9 mouse cellular contexts compared by ENCODE assay signal in the genomic region with DNA sequence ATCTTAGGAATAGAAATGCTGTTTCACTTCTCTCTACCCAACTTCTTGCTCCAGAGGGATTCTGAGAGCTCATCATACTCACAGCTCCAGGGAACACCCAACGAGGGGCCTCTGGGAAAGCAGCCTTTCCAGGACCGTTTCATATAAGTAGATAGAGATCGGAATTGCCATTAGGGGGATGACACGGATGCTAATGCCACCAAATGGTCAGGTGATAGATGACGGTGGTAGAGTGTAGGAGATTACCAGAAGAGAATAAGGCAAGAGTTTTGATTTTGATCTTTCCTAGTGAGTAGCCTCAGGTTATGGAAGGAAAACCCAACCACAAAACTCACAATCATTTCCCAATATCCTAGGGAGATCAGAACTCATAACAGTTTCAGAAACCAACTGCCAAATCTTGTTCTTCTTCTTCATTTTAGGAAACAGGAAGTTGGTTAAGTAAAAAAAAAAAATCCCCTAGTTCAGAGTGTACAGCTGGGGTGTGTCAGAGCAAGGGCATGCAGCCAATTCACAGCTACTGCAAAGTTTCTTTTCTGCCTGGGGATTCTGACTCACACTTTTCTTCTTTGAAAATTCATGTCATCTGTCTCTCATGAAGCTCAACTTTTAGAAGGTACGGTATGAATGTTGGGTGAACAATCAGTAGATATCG. TPM values are rescaled to one million over a fixed set of nuclear protein-coding genes. Genes with fewer than 3 reads are reported as not detected.
DNase-seq lines count a peak whose midpoint lies in the region; ATAC-seq and TF ChIP-seq lines count a peak whose summit lies in the region.
"Had no signal": no experiment of that assay in that cellular context is flagged by ENCODE, and none has a peak within 500 bp of the region (broad histone marks: within the 10 kb centered on the region; RNA-seq: fewer than 3 reads in every experiment).

A gene (plus strand): TSS at position 183 of the 655 bp plus-strand sequence.

- DNase-seq in layer of hippocampus, adult 18-20 months (ENCODE audit: low spot score in 2 of 2) = peak; percentile 6 to 27
- DNase-seq in layer of hippocampus, postnatal 14 days (ENCODE audit: low spot score in 2 of 2) = no peak
- peak; percentile 77 for DNase-seq in gastrocnemius, adult 2 months
- peak; percentile 67 to 75 for DNase-seq in lung, adult 18-20 months
- DNase-seq in left cerebral cortex, adult 11 months (ENCODE audit: low spot score) = no peak
- no peak for DNase-seq in embryo, embryonic 11 days

- no peaks in the 10 kb centered on the region for H3K9me3 ChIP-seq in stomach, embryonic 16.5 days (replicated peaks; ENCODE audit: control insufficient read depth, low read length)
- H3K9me3 ChIP-seq: hindbrain, embryonic 15.5 days had no signal

- no peak within 1 kb of the TSS for H3K9ac ChIP-seq in stomach, embryonic 16.5 days (ENCODE audit: low read length)
- H3K9ac ChIP-seq: hindbrain, embryonic 15.5 days had no signal

- peak within 1 kb of the TSS; percentile 73 for H3K27ac ChIP-seq in gastrocnemius, adult 2 months
- peak within 1 kb of the TSS; percentile 27; the same call in 1 of the 2 replicates for H3K27ac ChIP-seq in stomach, embryonic 16.5 days (ENCODE audit: low read length)
- H3K27ac ChIP-seq: hindbrain, embryonic 15.5 days had no signal

- TF ChIP-seq CTCF in gastrocnemius, adult 2 months (IDR thresholded peaks at IDR 0.05) = no peak

- peak; percentile 98 for ATAC-seq in CD4-positive, CD25-positive, alpha-beta regulatory T cell, adult 4 months
- peak; percentile 73; the same call in 1 of the 2 replicates for ATAC-seq in stomach, embryonic 16.5 days (ENCODE audit: insufficient read depth, low FRiP score)

- intact Hi-C loops in gastrocnemius, adult 2 months (cut with DNase I) = no loop called here

- no peaks in the 10 kb centered on the region for H3K27me3 ChIP-seq in stomach, embryonic 16.5 days (ENCODE audit: control insufficient read depth, insufficient read depth, low read length)
- H3K27me3 ChIP-seq: hindbrain, embryonic 15.5 days had no signal

- no peak within 1 kb of the TSS for H3K4me3 ChIP-seq in gastrocnemius, adult 2 months
- no peak within 1 kb of the TSS for H3K4me3 ChIP-seq in stomach, embryonic 16.5 days (replicated peaks; ENCODE audit: low read length)
- H3K4me3 ChIP-seq: hindbrain, embryonic 15.5 days had no signal

- no peak within 1 kb of the TSS for H3K4me2 ChIP-seq in stomach, embryonic 16.5 days (ENCODE audit: low read depth, low read length)
- H3K4me2 ChIP-seq: hindbrain, embryonic 15.5 days had no signal

- WGBS in stomach, embryonic 16.5 days = 64% methylated on average over 7 of the region's 7 CpGs

- peaks cover 3% of the 10 kb centered on the region; the same call in 1 of the 2 replicates for H3K4me1 ChIP-seq in stomach, embryonic 16.5 days (ENCODE audit: control insufficient read depth, insufficient read depth, low read length)
- H3K4me1 ChIP-seq: hindbrain, embryonic 15.5 days had no signal

- H3K36me3 ChIP-seq in stomach, embryonic 16.5 days (ENCODE audit: control insufficient read depth, insufficient read depth, low read length) = no peaks in the 10 kb centered on the region
- H3K36me3 ChIP-seq: hindbrain, embryonic 15.5 days had no signal

RNA-seq across cellular contexts. Expression of the gene that starts here (rescaled TPM):
- not detected for total RNA-seq in layer of hippocampus, adult 18-20 months (2021)
- not detected for total RNA-seq in layer of hippocampus, postnatal 14 days (2021)
- polyA plus RNA-seq in CD4-positive, CD25-positive, alpha-beta regulatory T cell, adult 4 months (2017; shearing (Covaris generic)) = not detected
- total RNA-seq in gastrocnemius, adult 2 months (2021) = not detected
- polyA plus RNA-seq in stomach, embryonic 16.5 days (2015; fragmentation: Nextera tagmentation; extraction: Ambion mirVana) = 0.04 TPM in 1 of 2 replicates, not detected in the other
- polyA plus RNA-seq: hindbrain, embryonic 15.5 days had no signal

Comparison
In these comparisons a context has a peak if more than half of its experiments do, and no peak if none do; other contexts are left out.
1. Peak in DNase-seq in layer of hippocampus, adult 18-20 months; RNA of the gene not detected or under 1 TPM.
2. Peak in ATAC-seq in CD4-positive, CD25-positive, alpha-beta regulatory T cell, adult 4 months; RNA of the gene not detected or under 1 TPM.
3. Peak in DNase-seq and H3K27ac ChIP-seq in gastrocnemius, adult 2 months; RNA of the gene not detected or under 1 TPM.
4. Peak in ATAC-seq and H3K27ac ChIP-seq in stomach, embryonic 16.5 days; RNA of the gene not detected or under 1 TPM.
5. DNase-seq: peak in lung, adult 18-20 months (2 of 2); none in layer of hippocampus, postnatal 14 days (0 of 2), left cerebral cortex, adult 11 months (single experiment) and embryo, embryonic 11 days (single experiment).